Mouse (Mus musculus) lung, adult 2 months (tissue): ENCODE data around the gene Ssbp1.

Experiments used
- CTCF ChIP-seq: fragments of 200-500 bp; IDR thresholded peaks from 2 replicates; pipeline ENCODE4 v1.5.1; 2011; ENCODE audit warnings: mild to moderate bottlenecking, low read length, control low read depth; ENCODE audit not compliant: insufficient read depth
- POLR2A ChIP-seq: fragments of 200-500 bp; IDR thresholded peaks from 2 replicates; pipeline ENCODE4 v1.6.1; 2011; ENCODE audit warnings: low read depth, mild to moderate bottlenecking, control low read depth, low read length, borderline replicate concordance; ENCODE audit errors: extremely low read depth

- no peak for TF ChIP-seq CTCF
- TF ChIP-seq POLR2A: no peak
Measured at GRCm38 (mm10) chr6:40432346-40433275, 38.5 kb upstream of the Ssbp1 start.
